8 mouse cellular contexts compared by ENCODE assay signal in the genomic region with DNA sequence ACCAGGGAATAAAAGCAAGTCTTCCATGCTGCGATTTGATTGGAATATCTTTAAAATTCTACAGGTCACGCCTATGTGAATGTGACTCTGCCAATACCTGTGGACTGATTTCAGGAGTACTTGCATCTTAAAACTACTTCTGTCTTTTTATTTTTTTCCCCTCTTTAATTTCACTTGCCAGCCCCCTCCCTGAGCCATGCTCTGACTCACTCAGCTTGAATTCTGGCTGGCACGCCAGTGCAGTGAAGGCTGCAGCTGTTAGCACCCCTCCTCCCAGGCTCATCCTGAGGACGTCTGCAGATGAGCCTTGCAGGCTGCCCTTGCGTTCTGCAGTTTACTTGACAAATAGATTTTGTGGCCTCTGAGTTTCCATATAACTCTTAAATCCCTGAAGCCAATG. TPM values are rescaled to one million over a fixed set of nuclear protein-coding genes. Genes with fewer than 3 reads are reported as not detected.
DNase-seq lines count a peak whose midpoint lies in the region; ATAC-seq lines count a peak whose summit lies in the region.

No protein-coding gene starts in this region.

- H3K9ac ChIP-seq in forebrain, embryonic 14.5 days (ENCODE audit: low read length) = no peak overlapping the region
- no peak overlapping the region for H3K9ac ChIP-seq in forebrain, embryonic 12.5 days

- no peaks in the 10 kb centered on the region for H3K4me1 ChIP-seq in forebrain, embryonic 14.5 days (ENCODE audit: control insufficient read depth, insufficient read depth, low read length)
- peaks cover 7% of the 10 kb centered on the region; the same call in 1 of the 2 replicates for H3K4me1 ChIP-seq in forebrain, embryonic 12.5 days

- peak; percentile 40 for DNase-seq in forebrain, embryonic 14.5 days (ENCODE audit: low spot score)
- peak; percentile 82 for DNase-seq in adrenal gland, adult 2 months
- peak; percentile 64 for DNase-seq in gastrocnemius, adult 18-20 months (ENCODE audit: low spot score)
- DNase-seq in layer of hippocampus, adult 9-10 months (ENCODE audit: low spot score) = peak; percentile 17
- DNase-seq in right cerebral cortex, postnatal 14 days = peak; percentile 52
- DNase-seq in thymus, postnatal 36 days = no peak
- DNase-seq in thymus, postnatal 0 days (ENCODE audit: low spot score) = no peak

- H3K36me3 ChIP-seq in forebrain, embryonic 14.5 days (ENCODE audit: control insufficient read depth, insufficient read depth, low read length) = no peaks in the 10 kb centered on the region
- H3K36me3 ChIP-seq in forebrain, embryonic 12.5 days (replicated peaks) = no peaks in the 10 kb centered on the region

- no peaks in the 10 kb centered on the region for H3K27me3 ChIP-seq in forebrain, embryonic 14.5 days (replicated peaks; ENCODE audit: control insufficient read depth, insufficient read depth, low read length)
- H3K27me3 ChIP-seq in forebrain, embryonic 12.5 days = no peaks in the 10 kb centered on the region

- WGBS in forebrain, embryonic 14.5 days = 46% methylated on average over 5 of the region's 5 CpGs
- WGBS in forebrain, embryonic 12.5 days = 42% methylated on average over 5 of the region's 5 CpGs

- no peak overlapping the region for H3K27ac ChIP-seq in forebrain, embryonic 14.5 days (ENCODE audit: low read depth, low read length)
- no peak overlapping the region for H3K27ac ChIP-seq in forebrain, embryonic 12.5 days

- H3K4me2 ChIP-seq in forebrain, embryonic 14.5 days (ENCODE audit: low read length) = no peak overlapping the region
- H3K4me2 ChIP-seq in forebrain, embryonic 12.5 days = no peak overlapping the region

- 0 out of 2 replicates have a peak, but pooled peaks have one; percentile 40 for ATAC-seq in forebrain, embryonic 14.5 days
- no peak for ATAC-seq in forebrain, embryonic 12.5 days (ENCODE audit: low FRiP score)

- no peak overlapping the region for H3K4me3 ChIP-seq in forebrain, embryonic 14.5 days (ENCODE audit: low read depth, low read length)
- no peak overlapping the region for H3K4me3 ChIP-seq in forebrain, embryonic 12.5 days (replicated peaks)

- H3K9me3 ChIP-seq in forebrain, embryonic 14.5 days (replicated peaks; ENCODE audit: control insufficient read depth, low read length) = no peaks in the 10 kb centered on the region
- no peaks in the 10 kb centered on the region for H3K9me3 ChIP-seq in forebrain, embryonic 12.5 days

RNA-seq across cellular contexts. Expression of a gene that starts 14.1 kb away (rescaled TPM):
- 10.5 and 17.6 TPM in 2 replicates for polyA plus RNA-seq in forebrain, embryonic 14.5 days (2014; fragmentation: Nextera tagmentation; extraction: Ambion mirVana)
- polyA plus RNA-seq in forebrain, embryonic 12.5 days (2016; fragmentation: Nextera tagmentation; extraction: Ambion mirVana) = 3.7 and 5.2 TPM in 2 replicates
- 1 to 10 TPM in 1 of 2 experiments, under 1 TPM in 1; 0.89 to 1.1 TPM for total RNA-seq in adrenal gland, adult 2 months (2021)
- polyA plus RNA-seq in adrenal gland, adult 2 months (2012; rRNA removed) = 0.17 and 0.20 TPM in 2 replicates
- total RNA-seq in gastrocnemius, adult 18-20 months (2021) = under 1 TPM; 0.43 TPM
- 0.58 and 1.1 TPM in 2 replicates for polyA plus RNA-seq in thymus, postnatal 0 days (2015; fragmentation: Nextera tagmentation; extraction: Ambion mirVana)

Comparison
In these comparisons a context has a peak if more than half of its experiments do, and no peak if none do; other contexts are left out.
1. DNase-seq: peak in forebrain, embryonic 14.5 days (single experiment), adrenal gland, adult 2 months (single experiment), gastrocnemius, adult 18-20 months (single experiment), layer of hippocampus, adult 9-10 months (single experiment) and right cerebral cortex, postnatal 14 days (single experiment); none in thymus, postnatal 36 days (0 of 2) and thymus, postnatal 0 days (single experiment).